Mouse (Mus musculus) limb, embryonic 15.5 days (tissue): ENCODE results near the gene Ank. TPM values are rescaled to one million over a fixed set of nuclear protein-coding genes. Genes with fewer than 3 reads are reported as not detected.

ENCODE experiments used
- ATAC-seq: fragments of 200-750 bp; cut with Nextera tagmentation; 2 replicates; pipeline ENCODE4 v1.8.0; 2017; ENCODE audit warnings: low read depth, moderate TSS enrichment; ENCODE audit not compliant: insufficient number of reproducible peaks, low FRiP score, low TSS enrichment
- H3K27ac ChIP-seq: fragments of 300-500 bp; sonication (generic); 2 replicates; pipeline ENCODE4 v1.5.1; 2015; ENCODE audit warnings: moderate library complexity, mild to moderate bottlenecking, inconsistent platforms
- H3K27me3 ChIP-seq: fragments of 300-500 bp; sonication (generic); 2 replicates; pipeline ENCODE4 v1.6.1; 2015; ENCODE audit warnings: inconsistent platforms
- H3K36me3 ChIP-seq: fragments of 300-500 bp; sonication (generic); 2 replicates; pipeline ENCODE4 v1.6.1; 2015; ENCODE audit warnings: inconsistent platforms
- H3K4me1 ChIP-seq: fragments of 300-500 bp; sonication (generic); 2 replicates; pipeline ENCODE4 v1.6.1; 2015; ENCODE audit warnings: inconsistent platforms
- H3K4me2 ChIP-seq: fragments of 300-500 bp; sonication (generic); 2 replicates; pipeline ENCODE4 v1.6.1; 2015; ENCODE audit warnings: mild to moderate bottlenecking, inconsistent platforms
- H3K4me3 ChIP-seq: fragments of 300-500 bp; sonication (generic); 2 replicates; pipeline ENCODE4 v1.5.1; 2015; ENCODE audit warnings: mild to moderate bottlenecking, inconsistent platforms
- H3K9ac ChIP-seq: fragments of 300-500 bp; sonication (generic); 2 replicates; pipeline ENCODE4 v1.6.1; 2015; ENCODE audit warnings: inconsistent platforms
- H3K9me3 ChIP-seq: fragments of 300-500 bp; sonication (generic); 2 replicates; pipeline ENCODE4 v1.6.1; 2016; ENCODE audit warnings: inconsistent platforms
- WGBS: fragments of 180-500 bp; shearing (Covaris S2); methylation state at CpG from one replicate; pipeline ENCODE4 v1.1.7; 2015; 5-methylcytosine and 5-hydroxymethylcytosine counted together
- polyA plus RNA-seq: library from polyadenylated mRNA; unstranded; fragments of >200 nt; fragmentation: Nextera tagmentation; extraction: Ambion mirVana; gene quantifications from 2 replicates; pipeline ENCODE4 v1.2.1, GENCODE M21; 2015

Ank gene
- polyA plus RNA-seq, 1 experiment from 2014 or later = 16.3 TPM

GRCm38 (mm10) chr15:27487059-27487458 is 20.6 kb downstream of the Ank start:
- H3K4me2 ChIP-seq = no peak overlapping the region
- H3K27ac ChIP-seq = no peak overlapping the region
- 33% methylated on average over 8 of the region's 8 CpGs for WGBS
- H3K27me3 ChIP-seq = no peaks in the 10 kb centered on the region
- ATAC-seq = no peak
- no peak overlapping the region for H3K9ac ChIP-seq
- no peak overlapping the region for H3K4me3 ChIP-seq
- peaks cover 29% of the 10 kb centered on the region for H3K4me1 ChIP-seq
- H3K9me3 ChIP-seq = no peaks in the 10 kb centered on the region
- no peaks in the 10 kb centered on the region for H3K36me3 ChIP-seq

- H3K4me2 ChIP-seq = no peak overlapping the region
- H3K4me3 ChIP-seq = no peak overlapping the region
- no peak overlapping the region for H3K27ac ChIP-seq
- no peaks in the 10 kb centered on the region for H3K27me3 ChIP-seq
- no peak overlapping the region for H3K9ac ChIP-seq
- ATAC-seq = no peak
- peaks cover 32% of the 10 kb centered on the region for H3K4me1 ChIP-seq
- no peaks in the 10 kb centered on the region for H3K36me3 ChIP-seq
- 53% methylated on average over 10 of the region's 10 CpGs for WGBS
- no peaks in the 10 kb centered on the region for H3K9me3 ChIP-seq
Observed at GRCm38 (mm10) chr15:27488042-27488441, 21.6 kb downstream of the Ank start.

- Histone ChIP-seq H3K9ac (no peak overlapping the region), H3K9me3 (no peaks in the 10 kb centered on the region), H3K4me2 (no peak overlapping the region), H3K36me3 (no peaks in the 10 kb centered on the region), H3K27ac (no peak overlapping the region), H3K4me1 (peaks cover 25% of the 10 kb centered on the region), H3K27me3 (no peaks in the 10 kb centered on the region), H3K4me3 (no peak overlapping the region)
- 73% methylated on average over 9 of the region's 9 CpGs for WGBS
- ATAC-seq = no peak
Observed at GRCm38 (mm10) chr15:27490676-27491075, 24.2 kb downstream of the Ank start.

- no peak overlapping the region for H3K4me2 ChIP-seq
- no peaks in the 10 kb centered on the region for H3K27me3 ChIP-seq
- H3K4me3 ChIP-seq = no peak overlapping the region
- 79% methylated on average over 8 of the region's 8 CpGs for WGBS
- ATAC-seq = no peak
- no peak overlapping the region for H3K27ac ChIP-seq
- H3K9ac ChIP-seq = no peak overlapping the region
- peaks cover 17% of the 10 kb centered on the region for H3K4me1 ChIP-seq
- no peaks in the 10 kb centered on the region for H3K36me3 ChIP-seq
- H3K9me3 ChIP-seq = no peaks in the 10 kb centered on the region
Observed at GRCm38 (mm10) chr15:27491425-27492070, 25.1 kb downstream of the Ank start.

GRCm38 (mm10) chr15:27492156-27492555 is 25.7 kb downstream of the Ank start:
- 71% methylated on average over 10 of the region's 10 CpGs for WGBS

GRCm38 (mm10) chr15:27492734-27493133 is 26.3 kb downstream of the Ank start:
- Histone ChIP-seq H3K9me3 (no peaks in the 10 kb centered on the region), H3K4me1 (peaks cover 8% of the 10 kb centered on the region; the same call in 1 of the 2 replicates), H3K36me3 (no peaks in the 10 kb centered on the region), H3K27ac (no peak overlapping the region), H3K4me3 (no peak overlapping the region), H3K4me2 (no peak overlapping the region), H3K27me3 (no peaks in the 10 kb centered on the region), H3K9ac (no peak overlapping the region)
- ATAC-seq = no peak
- WGBS = 84% methylated on average over 1 of the region's 1 CpGs

More at GRCm38 (mm10) chr15:27492156-27492555, 25.7 kb downstream of the Ank start:
- H3K36me3 ChIP-seq = no peaks in the 10 kb centered on the region
- H3K27me3 ChIP-seq = no peaks in the 10 kb centered on the region
- H3K4me2 ChIP-seq = no peak overlapping the region
- no peak overlapping the region for H3K9ac ChIP-seq
- no peak for ATAC-seq
- H3K4me3 ChIP-seq = no peak overlapping the region
- H3K9me3 ChIP-seq = no peaks in the 10 kb centered on the region
- H3K27ac ChIP-seq = no peak overlapping the region
- peaks cover 11% of the 10 kb centered on the region; the same call in 1 of the 2 replicates for H3K4me1 ChIP-seq

- Histone ChIP-seq H3K27me3 (no peaks in the 10 kb centered on the region), H3K9me3 (no peaks in the 10 kb centered on the region), H3K9ac (no peak overlapping the region), H3K36me3 (no peaks in the 10 kb centered on the region), H3K4me2 (no peak overlapping the region), H3K4me1 (peaks cover 4% of the 10 kb centered on the region; the same call in 1 of the 2 replicates), H3K27ac (no peak overlapping the region), H3K4me3 (no peak overlapping the region)
- no peak for ATAC-seq
- WGBS = 69% methylated on average over 10 of the region's 10 CpGs
Observed at GRCm38 (mm10) chr15:27493516-27493915, 27.0 kb downstream of the Ank start.

GRCm38 (mm10) chr15:27495981-27496401 is 29.5 kb downstream of the Ank start:
- Histone ChIP-seq H3K27ac (no peak overlapping the region), H3K27me3 (no peaks in the 10 kb centered on the region), H3K4me1 (peaks cover 4% of the 10 kb centered on the region; the same call in 1 of the 2 replicates), H3K4me3 (no peak overlapping the region), H3K9ac (no peak overlapping the region), H3K4me2 (no peak overlapping the region), H3K9me3 (no peaks in the 10 kb centered on the region), H3K36me3 (no peaks in the 10 kb centered on the region)
- ATAC-seq = no peak
- 56% methylated on average over 5 of the region's 5 CpGs for WGBS

GRCm38 (mm10) chr15:27496596-27497299 is 30.3 kb downstream of the Ank start:
- Histone ChIP-seq H3K9ac (no peak overlapping the region), H3K9me3 (no peaks in the 10 kb centered on the region), H3K36me3 (no peaks in the 10 kb centered on the region), H3K27me3 (no peaks in the 10 kb centered on the region), H3K4me1 (peaks cover 4% of the 10 kb centered on the region; the same call in 1 of the 2 replicates), H3K27ac (no peak overlapping the region), H3K4me2 (no peak overlapping the region), H3K4me3 (no peak overlapping the region)
- WGBS = 90% methylated on average over 11 of the region's 11 CpGs
- no peak for ATAC-seq

GRCm38 (mm10) chr15:27497300-27497997 is 31.0 kb downstream of the Ank start:
- 84% methylated on average over 7 of the region's 7 CpGs for WGBS
- Histone ChIP-seq H3K4me1 (no peaks in the 10 kb centered on the region), H3K9me3 (no peaks in the 10 kb centered on the region), H3K27me3 (no peaks in the 10 kb centered on the region), H3K4me2 (no peak overlapping the region), H3K9ac (no peak overlapping the region), H3K27ac (no peak overlapping the region), H3K36me3 (no peaks in the 10 kb centered on the region), H3K4me3 (no peak overlapping the region)
- ATAC-seq = no peak

- no peaks in the 10 kb centered on the region for H3K9me3 ChIP-seq
- H3K4me2 ChIP-seq = no peak overlapping the region
- H3K27ac ChIP-seq = no peak overlapping the region
- H3K4me3 ChIP-seq = no peak overlapping the region
- H3K27me3 ChIP-seq = no peaks in the 10 kb centered on the region
- 80% methylated on average over 5 of the region's 5 CpGs for WGBS
- no peaks in the 10 kb centered on the region for H3K36me3 ChIP-seq
- ATAC-seq = no peak
- H3K4me1 ChIP-seq = no peaks in the 10 kb centered on the region
- no peak overlapping the region for H3K9ac ChIP-seq
Observed at GRCm38 (mm10) chr15:27498078-27498477, 31.6 kb downstream of the Ank start.

- no peak for ATAC-seq
- H3K4me3 ChIP-seq = no peak overlapping the region
- H3K4me2 ChIP-seq = no peak overlapping the region
- no peaks in the 10 kb centered on the region for H3K9me3 ChIP-seq
- no peak overlapping the region for H3K9ac ChIP-seq
- WGBS = 67% methylated on average over 15 of the region's 15 CpGs
- H3K27ac ChIP-seq = no peak overlapping the region
- H3K4me1 ChIP-seq = 0 out of 2 replicates have a peak, but pooled peaks cover 5% of the 10 kb centered on the region
- no peaks in the 10 kb centered on the region for H3K27me3 ChIP-seq
- H3K36me3 ChIP-seq = no peaks in the 10 kb centered on the region
Observed at GRCm38 (mm10) chr15:27500390-27500789, 33.9 kb downstream of the Ank start.
